Mouse (Mus musculus): ENCODE measurements at regions not wholly inside any gene's neighbourhood (a gene's known extent, or its start where the extent isn't known, plus 50 kb on each side); places are given as distances from the start of the nearest gene placed in this dataset.

DNA sequence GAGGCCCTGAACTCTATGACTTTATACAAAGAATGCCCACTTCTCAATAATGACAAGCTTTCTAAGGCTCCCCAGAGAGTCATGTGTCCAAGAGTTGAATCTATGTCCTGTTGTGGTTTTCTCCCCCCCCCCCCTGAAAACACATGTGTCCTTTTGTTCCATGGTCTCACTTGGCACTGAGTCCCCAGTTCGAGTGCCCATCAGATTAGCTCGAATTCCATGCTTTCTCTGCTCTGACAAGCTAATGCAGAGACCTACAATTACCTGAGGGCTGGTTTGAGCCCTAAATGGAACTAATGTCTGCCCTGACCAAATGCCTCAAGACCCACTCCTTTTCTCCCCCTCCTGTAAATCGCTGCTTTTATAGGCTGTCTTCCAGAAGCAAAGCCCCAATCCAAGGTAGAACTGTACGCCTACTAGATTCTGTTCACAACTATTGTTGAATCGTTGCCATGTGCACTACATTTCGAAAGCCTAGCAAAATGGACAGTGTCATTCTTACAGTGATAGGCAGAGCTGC is 392.0 kb downstream of the Wdr11 start:
- TF ChIP-seq ZC3H11A (IDR thresholded peaks at IDR 0.05; ENCODE audit: borderline replicate concordance, low read depth, low read length) (no peak), CHD2 (IDR thresholded peaks at IDR 0.05; ENCODE audit: low read depth, low read length) (no peak)

Data from ES-E14 (cell line).